Comparison of ENCODE assay signal across 8 mouse cellular contexts in genomic region chr6:28833380-28833822, GRCm38 (mm10). TPM values are rescaled to one million over a fixed set of nuclear protein-coding genes. Genes with fewer than 3 reads are reported as not detected.
DNase-seq lines count a peak whose midpoint lies in the region; ATAC-seq and TF ChIP-seq lines count a peak whose summit lies in the region.

No protein-coding gene starts in this region.

- H3K9ac ChIP-seq in liver, embryonic 14.5 days (replicated peaks): no peak overlapping the region

- peak overlapping the region in 1 of 2 experiments; percentile 52; a peak in 2 of 4 replicates for H3K4me3 ChIP-seq in liver, embryonic 14.5 days (ENCODE audit: insufficient read depth in 1 of 2, low read depth in 2 of 2, low read length in 2 of 2)

- peaks cover 0 to 3% of the 10 kb centered on the region in 2 experiments; a peak in 1 of 4 replicates for H3K4me1 ChIP-seq in liver, embryonic 14.5 days (replicated peaks; ENCODE audit: control insufficient read depth in 2 of 2, insufficient read depth in 2 of 2, low read length in 1 of 2)

- no peak overlapping the region for H3K27ac ChIP-seq in liver, embryonic 14.5 days

- DNase-seq in left cerebral cortex, adult 18-20 months (ENCODE audit: low spot score in 2 of 2): peak; percentile 72 to 81
- DNase-seq in left cerebral cortex, adult 11 months (ENCODE audit: low spot score): no peak
- peak; percentile 78 for DNase-seq in cerebellum, adult 9-10 months
- DNase-seq in frontal cortex, postnatal 14 days (ENCODE audit: low spot score in 2 of 2): peak; percentile 53 to 56
- DNase-seq in kidney, postnatal 10 days: peak; percentile 54
- no peak for DNase-seq in liver, embryonic 14.5 days (ENCODE audit: low read depth in 3 of 3, low spot score in 3 of 3)
- peak; percentile 75 to 76 for DNase-seq in right cerebral cortex, adult 2 months (ENCODE audit: low spot score in 2 of 2)
- no peak for DNase-seq in ovary, adult 18-20 months (ENCODE audit: low spot score)

- ATAC-seq in liver, embryonic 14.5 days (ENCODE audit: insufficient read depth): peak; percentile 34; the same call in 1 of the 2 replicates

- no peaks in the 10 kb centered on the region for H3K36me3 ChIP-seq in liver, embryonic 14.5 days (replicated peaks; ENCODE audit: control insufficient read depth, insufficient read depth, low read depth)

- no peak for TF ChIP-seq CTCF in liver, embryonic 14.5 days (IDR thresholded peaks at IDR 0.05; ENCODE audit: low read depth)

- no peak for TF ChIP-seq EP300 in liver, embryonic 14.5 days (IDR thresholded peaks at IDR 0.05; ENCODE audit: low read depth)

- WGBS in liver, embryonic 14.5 days (ENCODE audit: insufficient replicate concordance): 3% methylated on average over 43 of the region's 43 CpGs

- H3K9me3 ChIP-seq in liver, embryonic 14.5 days (ENCODE audit: control insufficient read depth, low read length): no peaks in the 10 kb centered on the region

- peaks cover 33% of the 10 kb centered on the region for H3K27me3 ChIP-seq in liver, embryonic 14.5 days (ENCODE audit: control insufficient read depth, insufficient read depth, low read length)

- peak overlapping the region; percentile 66 for H3K4me2 ChIP-seq in liver, embryonic 14.5 days (ENCODE audit: low read depth)

RNA-seq across cellular contexts. Expression of gene Lrrc4, which starts 1.9 kb away (rescaled TPM):
- 100 to 1,000 TPM; 108 to 117 TPM for total RNA-seq in left cerebral cortex, adult 18-20 months (2021)
- 0.06 and 0.31 TPM in 2 replicates for polyA plus RNA-seq in liver, embryonic 14.5 days (2012; rRNA removed)
- polyA plus RNA-seq in liver, embryonic 14.5 days (2014; fragmentation: Nextera tagmentation; extraction: Ambion mirVana): 0.10 TPM in 1 of 2 replicates, not detected in the other

Comparison
In these comparisons a context has a peak if more than half of its experiments do, and no peak if none do; other contexts are left out.
1. DNase-seq: peak in left cerebral cortex, adult 18-20 months (2 of 2), cerebellum, adult 9-10 months (single experiment), frontal cortex, postnatal 14 days (2 of 2), kidney, postnatal 10 days (single experiment) and right cerebral cortex, adult 2 months (2 of 2); none in left cerebral cortex, adult 11 months (single experiment), liver, embryonic 14.5 days (0 of 3) and ovary, adult 18-20 months (single experiment).